Mouse (Mus musculus) kidney, adult 2 months (tissue): Measurements from ENCODE around the gene Ror1.

Experiments
- CTCF ChIP-seq: fragments of 200-500 bp; conservative IDR thresholded peaks from 2 replicates; pipeline ENCODE4 v1.5.1; 2011; ENCODE audit warnings: low read depth, mild to moderate bottlenecking, control low read depth, low read length, moderate library complexity, mixed read lengths; ENCODE audit not compliant: insufficient read depth, insufficient read length
- POLR2A ChIP-seq: fragments of 200-500 bp; IDR thresholded peaks from one replicate; pipeline ENCODE4 v1.6.1; 2011; ENCODE audit warnings: low read depth, low read length, control low read depth

GRCm38 (mm10) chr4:100373780-100374179, 278.2 kb downstream of the Ror1 start:
- TF ChIP-seq CTCF: no peak
- TF ChIP-seq POLR2A: no peak
